Comparison of ENCODE assay signal across 18 mouse cellular contexts in the genomic region with DNA sequence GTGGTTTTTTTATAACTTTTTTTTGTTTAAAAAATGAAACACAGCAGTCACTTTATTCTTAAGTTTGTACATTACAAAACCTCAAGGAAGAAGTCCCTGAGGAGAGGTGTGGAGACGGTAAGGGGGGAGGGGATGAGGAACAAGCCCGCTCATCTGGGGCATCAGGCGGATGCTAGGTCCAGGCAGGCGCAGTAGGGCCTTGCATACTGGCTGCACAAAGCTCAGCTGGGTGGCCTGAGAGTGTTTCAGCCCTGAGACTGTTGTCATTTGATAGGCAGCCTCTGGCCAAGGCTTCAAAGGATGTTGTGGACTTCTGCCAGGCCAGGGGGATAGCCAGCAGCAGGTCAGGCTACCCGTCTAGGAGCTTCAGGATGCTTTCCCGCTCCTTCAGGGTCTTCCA.
"Had no signal": no experiment of that assay in that cellular context is flagged by ENCODE, and none has a peak within 500 bp of the region (broad histone marks: within the 10 kb centered on the region; RNA-seq: fewer than 3 reads in every experiment).

No protein-coding gene starts in this region.

- H3K9ac ChIP-seq: lung, embryonic 14.5 days; midbrain, embryonic 12.5 days; neural tube, embryonic 13.5 days; neural tube, embryonic 15.5 days had no signal

- DNase-seq: lung, adult 18-20 months; lung, embryonic 14.5 days; lung, postnatal 10 days; lung, postnatal 4 days; midbrain, embryonic 14.5 days; retina, postnatal 1 day; right cerebral cortex, adult 18-20 months; right cerebral cortex, postnatal 25 days; right cerebral cortex, postnatal 4 days; spleen, adult 18-20 months; thymus, adult 2 months; thymus, postnatal 36 days had no signal

- H3K4me2 ChIP-seq: lung, embryonic 14.5 days; midbrain, embryonic 12.5 days; neural tube, embryonic 13.5 days; neural tube, embryonic 15.5 days had no signal

- ATAC-seq: midbrain, embryonic 16.5 days had no signal

- H3K9me3 ChIP-seq: midbrain, embryonic 10.5 days; midbrain, embryonic 12.5 days; neural tube, embryonic 13.5 days; neural tube, embryonic 15.5 days had no signal

- H3K4me3 ChIP-seq: midbrain, embryonic 10.5 days; midbrain, embryonic 12.5 days; myocyte; neural tube, embryonic 13.5 days; neural tube, embryonic 15.5 days had no signal

- H3K27me3 ChIP-seq: midbrain, embryonic 12.5 days; neural tube, embryonic 13.5 days; neural tube, embryonic 15.5 days had no signal

- H3K4me1 ChIP-seq: midbrain, embryonic 10.5 days; midbrain, embryonic 12.5 days; neural tube, embryonic 13.5 days; neural tube, embryonic 15.5 days had no signal

- H3K27ac ChIP-seq: midbrain, embryonic 10.5 days; midbrain, embryonic 12.5 days; neural tube, embryonic 13.5 days; neural tube, embryonic 15.5 days had no signal
